Mouse (Mus musculus) kidney, postnatal 10 days (tissue): ENCODE measurements at regions not wholly inside any gene's neighbourhood (a gene's known extent, or its start where the extent isn't known, plus 50 kb on each side); places are given as distances from the start of the nearest gene placed in this dataset.
A peak's percentile ranks its signal among the peaks of the same experiment; 100 is the strongest.

Experiments
- DNase-seq: peaks from one replicate; pipeline ENCODE4 v3.0.0; 2021; ENCODE audit warnings: mixed read lengths

- DNase-seq: peak; percentile 23
These were observed 73.7 kb upstream of the 1110032F04Rik start for GRCm38 (mm10) chr3:68795641-68796040.

GRCm38 (mm10) chr3:68798408-68798807 lies 71.0 kb upstream of the 1110032F04Rik start:
- peak; percentile 29 for DNase-seq

- no peak for DNase-seq
These were observed 60.5 kb upstream of the 1110032F04Rik start for GRCm38 (mm10) chr3:68808866-68809265.

GRCm38 (mm10) chr3:68813461-68813860 lies 55.9 kb upstream of the 1110032F04Rik start:
- DNase-seq: no peak

- DNase-seq: no peak
These were observed 55.2 kb upstream of the 1110032F04Rik start for GRCm38 (mm10) chr3:68814011-68814690.

- no peak for DNase-seq
These were observed 53.8 kb upstream of the 1110032F04Rik start for GRCm38 (mm10) chr3:68815621-68816020.

GRCm38 (mm10) chr3:68817321-68817720 lies 52.1 kb upstream of the 1110032F04Rik start:
- no peak for DNase-seq
